Mouse (Mus musculus): ENCODE measurements at regions not wholly inside any gene's neighbourhood (a gene's known extent, or its start where the extent isn't known, plus 50 kb on each side); places are given as distances from the start of the nearest gene placed in this dataset.

DNA sequence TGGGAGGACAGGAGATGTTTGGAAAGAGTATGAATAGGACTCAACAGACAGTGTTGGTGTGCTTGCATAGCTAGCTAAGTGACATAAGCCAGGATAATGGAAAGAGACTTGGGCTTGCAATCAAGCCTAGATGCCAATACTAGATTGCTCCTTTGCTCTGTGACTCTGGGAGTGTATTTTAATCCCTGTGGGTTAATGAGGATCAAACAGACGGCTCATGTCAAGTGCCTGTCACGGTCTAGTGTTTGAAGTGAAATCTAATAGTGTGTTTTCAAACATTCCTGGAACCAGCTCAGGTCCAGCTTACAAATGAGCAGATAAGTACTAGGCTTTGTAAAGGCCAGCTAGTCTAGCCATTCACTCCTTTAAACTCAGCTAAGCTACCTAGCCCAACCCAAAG is 64.1 kb upstream of the Ranbp3l start:
- WGBS = 82% methylated on average over 2 of the region's 2 CpGs
- no peak overlapping the region for H3K27ac ChIP-seq
- H3K9ac ChIP-seq = no peak overlapping the region
- H3K4me1 ChIP-seq = no peaks in the 10 kb centered on the region
- H3K27me3 ChIP-seq (replicated peaks) = no peaks in the 10 kb centered on the region
- no peak overlapping the region for H3K4me3 ChIP-seq
- ATAC-seq (ENCODE audit: low FRiP score, low read depth) = no peak
- H3K9me3 ChIP-seq = no peaks in the 10 kb centered on the region
- no peaks in the 10 kb centered on the region for H3K36me3 ChIP-seq
- H3K4me2 ChIP-seq (replicated peaks) = no peak overlapping the region

DNA sequence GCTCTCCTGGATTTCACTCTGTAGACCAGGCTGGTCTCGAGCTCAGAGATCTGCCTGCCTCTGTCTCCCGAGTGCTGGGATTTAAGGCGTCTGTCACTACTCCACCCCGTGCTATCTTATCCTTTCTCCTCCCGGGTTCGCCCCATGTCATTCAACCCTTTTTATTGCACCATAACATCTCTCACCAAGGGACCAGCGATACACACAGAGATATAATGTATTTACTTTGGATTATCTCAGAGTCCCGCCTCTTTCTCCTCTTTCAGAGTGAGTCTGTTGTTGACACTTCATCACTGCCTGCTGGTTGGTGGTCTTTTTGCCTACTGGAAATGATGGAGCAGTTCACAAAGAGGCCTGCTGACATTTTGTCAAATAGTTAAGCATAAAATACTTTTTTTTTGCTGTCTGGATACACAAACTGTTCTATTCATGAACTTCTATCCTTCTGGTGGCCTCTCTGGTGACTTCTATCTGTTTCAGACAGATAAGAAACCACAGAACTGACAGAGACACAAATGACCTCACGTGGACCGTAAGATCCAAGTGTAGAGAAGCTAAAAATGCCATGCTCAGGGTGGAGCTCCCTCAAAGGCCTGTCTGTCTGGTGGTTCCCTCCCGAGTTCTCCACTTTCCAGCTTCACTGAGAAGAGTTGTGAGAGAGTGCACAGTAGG is 70.1 kb upstream of the Ranbp3l start:
- Histone ChIP-seq H3K9ac (no peak overlapping the region), H3K4me1 (no peaks in the 10 kb centered on the region), H3K27ac (no peak overlapping the region), H3K9me3 (no peaks in the 10 kb centered on the region), H3K4me3 (no peak overlapping the region), H3K27me3 (replicated peaks) (no peaks in the 10 kb centered on the region), H3K4me2 (replicated peaks) (no peak overlapping the region), H3K36me3 (no peaks in the 10 kb centered on the region)
- no peak for ATAC-seq (ENCODE audit: low FRiP score, low read depth)
- 88% methylated on average over 11 of the region's 11 CpGs for WGBS

DNA sequence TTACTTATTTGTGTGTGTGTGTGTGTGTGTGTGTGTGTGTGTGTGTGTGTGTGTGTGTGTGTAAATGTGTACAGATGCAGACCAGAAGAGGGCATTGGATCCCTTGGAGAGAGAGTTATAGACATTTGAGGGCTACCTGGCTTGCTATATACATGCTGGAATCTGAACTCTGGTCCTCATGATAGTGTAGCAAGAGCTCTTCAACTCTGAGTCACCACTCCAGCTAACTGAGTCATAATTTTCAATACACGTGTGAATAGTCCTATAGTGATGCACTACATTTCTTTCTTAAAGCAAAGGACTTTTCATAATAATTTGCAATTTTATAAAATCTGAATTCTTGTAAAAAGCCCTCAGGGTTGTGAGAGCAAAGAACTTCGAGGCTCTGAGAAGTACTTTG is 70.9 kb upstream of the Ranbp3l start:
- WGBS = 91% methylated on average over 2 of the region's 2 CpGs

DNA sequence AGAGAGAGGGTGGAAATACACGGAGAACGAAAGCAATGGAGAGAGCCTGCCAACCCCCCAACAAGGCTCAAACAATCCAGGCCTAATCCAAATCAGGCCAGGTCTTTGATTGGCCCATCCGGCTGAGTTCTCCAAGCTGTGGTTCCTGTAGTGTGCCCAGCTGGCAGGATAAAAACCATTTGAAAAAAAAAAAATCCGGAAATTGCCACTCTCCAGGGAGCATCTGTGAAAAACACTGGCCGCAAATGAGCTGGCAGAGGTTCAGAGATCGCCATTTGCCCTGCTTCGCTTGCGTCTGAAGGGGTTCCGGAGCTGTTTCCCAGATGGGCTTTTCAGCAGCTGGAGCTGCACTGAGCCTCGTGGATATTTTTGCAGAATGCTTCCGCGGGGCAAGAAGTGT is 71.4 kb upstream of the Ranbp3l start:
- ATAC-seq (ENCODE audit: low FRiP score, low read depth) = no peak
- Histone ChIP-seq H3K9me3 (no peaks in the 10 kb centered on the region), H3K27me3 (replicated peaks) (no peaks in the 10 kb centered on the region), H3K4me2 (replicated peaks) (no peak overlapping the region), H3K4me3 (no peak overlapping the region), H3K9ac (no peak overlapping the region), H3K4me1 (no peaks in the 10 kb centered on the region), H3K36me3 (no peaks in the 10 kb centered on the region), H3K27ac (no peak overlapping the region)
- 76% methylated on average over 12 of the region's 12 CpGs for WGBS

More for the DNA sequence above, 70.9 kb upstream of the Ranbp3l start:
- Histone ChIP-seq H3K4me1 (no peaks in the 10 kb centered on the region), H3K36me3 (no peaks in the 10 kb centered on the region), H3K4me2 (replicated peaks) (no peak overlapping the region), H3K9ac (no peak overlapping the region), H3K27ac (no peak overlapping the region), H3K27me3 (replicated peaks) (no peaks in the 10 kb centered on the region), H3K9me3 (no peaks in the 10 kb centered on the region), H3K4me3 (no peak overlapping the region)
- no peak for ATAC-seq (ENCODE audit: low FRiP score, low read depth)

DNA sequence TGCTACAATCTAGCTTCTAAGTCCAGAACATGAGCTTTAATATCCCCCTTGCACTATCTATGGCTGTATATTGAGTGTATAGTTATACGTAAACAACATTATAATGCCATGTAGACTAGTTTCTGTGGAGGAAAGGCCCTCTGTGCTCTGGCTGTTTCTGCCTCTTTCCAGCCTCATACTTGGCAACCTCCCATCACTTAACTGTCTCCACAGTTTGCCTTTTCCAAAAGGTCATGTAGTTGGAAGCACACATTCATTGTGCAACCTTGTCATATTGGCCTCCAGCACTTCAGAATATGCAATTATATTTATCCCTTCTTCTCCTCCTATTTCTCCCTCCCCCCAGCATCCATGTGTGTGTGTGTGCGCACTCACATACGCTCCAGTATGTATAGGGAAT is 82.2 kb upstream of the Ranbp3l start:
- Histone ChIP-seq H3K4me2 (replicated peaks) (no peak overlapping the region), H3K9me3 (no peaks in the 10 kb centered on the region), H3K4me3 (no peak overlapping the region), H3K36me3 (no peaks in the 10 kb centered on the region), H3K4me1 (no peaks in the 10 kb centered on the region), H3K27me3 (replicated peaks) (no peaks in the 10 kb centered on the region), H3K27ac (no peak overlapping the region), H3K9ac (no peak overlapping the region)
- no peak for ATAC-seq (ENCODE audit: low FRiP score, low read depth)
- 94% methylated on average over 3 of the region's 3 CpGs for WGBS

DNA sequence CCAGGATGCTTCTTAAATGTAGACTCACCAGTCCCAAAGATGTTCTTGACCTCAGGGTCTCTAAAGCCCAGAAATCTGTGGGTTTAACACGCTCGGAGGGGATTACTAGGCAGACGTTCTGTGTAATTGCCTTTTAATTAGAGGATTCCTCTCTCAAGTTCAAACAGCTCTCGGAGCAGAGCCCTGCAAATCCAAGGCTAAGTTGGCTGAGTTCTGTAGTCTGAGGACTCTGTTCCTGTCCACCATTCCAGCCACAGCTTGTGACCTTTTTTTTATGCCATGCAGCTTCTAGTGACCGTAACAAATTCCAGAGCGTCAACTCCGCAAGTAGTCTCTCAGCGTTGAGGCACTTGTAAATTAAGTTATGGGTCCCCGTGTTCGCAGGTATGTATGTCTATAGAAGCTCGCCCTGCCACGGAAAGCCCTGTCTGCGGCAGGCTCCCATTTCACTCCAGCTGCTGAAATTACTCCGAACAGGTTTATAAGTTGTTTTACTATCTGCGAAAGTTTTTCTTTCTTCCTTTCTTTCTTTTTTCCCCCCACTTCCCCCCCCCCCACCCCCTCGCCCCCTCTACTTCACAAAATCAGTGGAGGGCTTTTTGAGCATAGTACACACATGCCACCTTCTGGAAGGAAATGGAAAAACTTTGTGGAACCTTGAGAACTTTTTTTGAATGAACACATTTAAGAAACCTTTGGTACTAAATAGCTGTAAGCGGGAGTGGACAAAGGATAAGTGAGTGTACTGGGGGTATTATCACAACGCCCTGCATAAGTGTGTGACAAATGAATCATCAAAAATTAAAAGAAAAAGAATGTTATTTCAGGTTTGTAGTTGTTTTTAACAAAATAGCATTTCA is 82.9 kb upstream of the Ranbp3l start:
- no peak overlapping the region for H3K27ac ChIP-seq
- H3K27me3 ChIP-seq (replicated peaks) = no peaks in the 10 kb centered on the region
- no peaks in the 10 kb centered on the region for H3K36me3 ChIP-seq
- no peak overlapping the region for H3K4me2 ChIP-seq (replicated peaks)
- WGBS = 57% methylated on average over 18 of the region's 18 CpGs
- H3K4me3 ChIP-seq = no peak overlapping the region
- H3K9ac ChIP-seq = no peak overlapping the region
- no peaks in the 10 kb centered on the region for H3K9me3 ChIP-seq
- H3K4me1 ChIP-seq = no peaks in the 10 kb centered on the region
- no peak for ATAC-seq (ENCODE audit: low FRiP score, low read depth)

DNA sequence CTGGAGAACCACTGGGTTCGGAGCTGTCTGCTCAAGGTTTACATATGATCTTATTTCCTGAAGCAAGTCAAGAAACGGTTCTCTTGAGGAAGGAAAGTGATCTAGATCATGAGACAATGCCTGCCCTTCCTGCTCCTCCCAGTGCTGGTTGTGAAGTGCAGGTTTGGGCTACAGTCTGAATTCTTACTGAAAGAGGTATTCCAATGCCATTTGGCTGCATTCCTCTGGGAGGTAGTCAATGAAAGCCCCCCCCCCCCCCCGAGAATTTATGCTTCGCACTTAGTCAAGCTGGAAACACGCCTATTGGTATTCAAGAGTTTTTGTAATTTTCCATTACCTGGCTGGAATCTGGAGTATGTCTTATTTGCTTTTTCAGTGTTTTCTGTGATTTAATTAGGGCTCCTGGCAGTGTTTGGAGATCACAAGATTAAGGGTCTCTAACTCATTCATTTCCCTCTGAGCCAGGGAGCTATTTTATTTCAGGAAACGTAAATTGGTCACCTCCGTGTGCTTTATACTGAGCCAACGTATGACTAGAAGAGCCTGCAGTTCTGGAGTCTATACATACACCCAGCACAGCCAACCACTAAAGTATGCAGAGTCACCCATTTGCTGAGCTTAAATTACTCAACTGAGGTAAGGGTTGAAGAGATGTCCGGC is 84.7 kb upstream of the Ranbp3l start:
- H3K27ac ChIP-seq = no peak overlapping the region
- no peaks in the 10 kb centered on the region for H3K9me3 ChIP-seq
- no peak overlapping the region for H3K4me2 ChIP-seq (replicated peaks)
- no peak overlapping the region for H3K4me3 ChIP-seq
- ATAC-seq (ENCODE audit: low FRiP score, low read depth) = no peak
- H3K9ac ChIP-seq = no peak overlapping the region
- WGBS = 84% methylated on average over 9 of the region's 9 CpGs
- H3K4me1 ChIP-seq = no peaks in the 10 kb centered on the region
- H3K27me3 ChIP-seq (replicated peaks) = no peaks in the 10 kb centered on the region
- H3K36me3 ChIP-seq = no peaks in the 10 kb centered on the region

DNA sequence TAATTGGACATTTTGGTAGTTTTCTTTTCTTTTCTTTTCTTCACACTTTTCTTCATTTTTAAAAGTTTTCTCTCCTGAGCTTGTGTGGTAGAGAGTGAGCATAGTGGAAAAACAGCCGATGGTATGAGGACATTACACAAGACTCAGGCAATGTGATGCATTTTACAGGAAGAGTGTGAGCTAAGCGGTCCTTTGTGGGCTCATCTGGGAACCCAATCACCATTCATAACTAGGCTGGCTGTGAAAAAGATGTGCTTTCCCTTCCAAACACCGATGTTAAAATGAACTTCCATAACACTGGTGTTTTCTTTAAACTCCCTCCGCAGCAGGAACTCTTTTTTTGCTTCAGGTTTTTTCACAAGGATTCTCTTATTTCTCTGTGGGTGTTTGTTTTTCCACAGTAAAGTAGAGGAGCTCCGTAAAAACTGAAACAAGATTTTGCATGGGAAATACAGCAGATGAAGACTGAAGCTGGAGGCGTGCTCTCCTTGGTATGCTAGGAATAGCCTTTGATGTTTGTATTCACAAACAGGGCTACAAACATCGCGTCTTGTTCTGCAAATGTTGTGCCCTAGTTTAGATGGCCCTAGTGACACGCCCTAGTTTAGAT is 92.8 kb upstream of the Ranbp3l start:
- Histone ChIP-seq H3K27ac (no peak overlapping the region), H3K4me3 (no peak overlapping the region), H3K27me3 (replicated peaks) (no peaks in the 10 kb centered on the region), H3K4me1 (no peaks in the 10 kb centered on the region), H3K36me3 (no peaks in the 10 kb centered on the region), H3K9me3 (no peaks in the 10 kb centered on the region), H3K4me2 (replicated peaks) (no peak overlapping the region), H3K9ac (no peak overlapping the region)
- 74% methylated on average over 9 of the region's 9 CpGs for WGBS
- ATAC-seq (ENCODE audit: low FRiP score, low read depth) = no peak

DNA sequence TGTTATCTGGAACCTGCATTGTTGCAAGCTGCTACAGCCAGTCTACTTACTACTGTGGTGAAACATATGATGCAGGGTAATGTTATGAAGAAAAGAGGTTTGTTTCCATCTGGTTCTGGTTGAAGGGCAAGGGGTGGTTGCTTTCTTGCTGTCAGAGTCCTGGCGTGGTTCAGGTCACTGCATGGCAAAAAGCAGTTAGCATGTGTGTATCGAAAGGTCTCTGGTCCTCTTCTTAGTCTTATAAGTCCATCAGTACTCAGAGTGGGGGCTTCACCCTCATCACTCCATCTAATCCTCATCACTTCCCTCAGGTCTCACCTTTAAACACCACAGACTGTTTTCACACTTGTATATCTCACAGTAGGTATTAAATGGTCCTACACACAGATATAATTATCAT is 99.7 kb upstream of the Ranbp3l start:
- no peak overlapping the region for H3K27ac ChIP-seq

DNA sequence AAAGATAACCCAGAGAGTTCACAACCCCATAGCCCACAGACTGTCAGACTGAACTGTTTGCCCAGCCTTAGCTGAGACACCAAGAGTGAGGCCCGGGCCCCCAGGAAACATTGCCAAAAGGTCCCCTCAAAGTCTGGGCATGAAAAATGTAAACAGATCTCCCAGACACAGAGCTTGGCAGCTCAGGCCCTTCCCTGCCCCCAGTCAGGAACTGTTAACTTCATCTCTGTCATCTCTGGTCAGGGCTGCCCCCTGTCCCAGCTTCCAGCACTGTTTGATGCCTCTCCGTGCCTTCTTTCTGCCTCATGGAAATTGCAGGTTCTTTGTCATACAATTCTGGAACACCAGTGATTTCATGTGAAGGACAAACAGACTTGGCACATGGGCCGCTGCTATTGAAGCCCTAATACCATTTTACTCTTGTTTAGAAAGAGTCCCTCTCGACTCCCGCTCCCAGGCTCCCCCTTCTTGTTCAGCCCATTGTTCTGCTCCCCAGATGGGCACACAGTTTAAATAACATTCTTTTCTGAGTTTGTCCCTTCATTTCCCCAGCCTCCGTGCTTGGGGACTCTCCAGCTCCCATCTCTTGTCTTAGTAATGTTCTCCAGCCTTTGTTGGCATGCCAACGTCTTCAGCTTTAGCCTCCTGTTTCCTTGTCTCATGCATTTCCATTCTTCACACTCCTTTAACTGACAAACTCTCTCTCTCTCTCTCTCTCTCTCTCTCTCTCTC is 100.4 kb upstream of the Ranbp3l start:
- ATAC-seq (ENCODE audit: low FRiP score, low read depth) = no peak
- no peak overlapping the region for H3K27ac ChIP-seq
- H3K9me3 ChIP-seq = no peaks in the 10 kb centered on the region
- H3K4me3 ChIP-seq = no peak overlapping the region
- WGBS = 49% methylated on average over 7 of the region's 7 CpGs
- no peak overlapping the region for H3K4me2 ChIP-seq (replicated peaks)
- H3K4me1 ChIP-seq = peaks cover 5% of the 10 kb centered on the region; the same call in 1 of the 2 replicates
- no peaks in the 10 kb centered on the region for H3K36me3 ChIP-seq
- no peaks in the 10 kb centered on the region for H3K27me3 ChIP-seq (replicated peaks)
- H3K9ac ChIP-seq = no peak overlapping the region

More for the DNA sequence above, 99.7 kb upstream of the Ranbp3l start:
- no peaks in the 10 kb centered on the region for H3K36me3 ChIP-seq
- H3K4me2 ChIP-seq (replicated peaks) = no peak overlapping the region
- H3K27me3 ChIP-seq (replicated peaks) = no peaks in the 10 kb centered on the region
- no peaks in the 10 kb centered on the region for H3K9me3 ChIP-seq
- WGBS = 96% methylated on average over 2 of the region's 2 CpGs
- peaks cover 5% of the 10 kb centered on the region; the same call in 1 of the 2 replicates for H3K4me1 ChIP-seq
- ATAC-seq (ENCODE audit: low FRiP score, low read depth) = no peak
- H3K4me3 ChIP-seq = no peak overlapping the region
- no peak overlapping the region for H3K9ac ChIP-seq

DNA sequence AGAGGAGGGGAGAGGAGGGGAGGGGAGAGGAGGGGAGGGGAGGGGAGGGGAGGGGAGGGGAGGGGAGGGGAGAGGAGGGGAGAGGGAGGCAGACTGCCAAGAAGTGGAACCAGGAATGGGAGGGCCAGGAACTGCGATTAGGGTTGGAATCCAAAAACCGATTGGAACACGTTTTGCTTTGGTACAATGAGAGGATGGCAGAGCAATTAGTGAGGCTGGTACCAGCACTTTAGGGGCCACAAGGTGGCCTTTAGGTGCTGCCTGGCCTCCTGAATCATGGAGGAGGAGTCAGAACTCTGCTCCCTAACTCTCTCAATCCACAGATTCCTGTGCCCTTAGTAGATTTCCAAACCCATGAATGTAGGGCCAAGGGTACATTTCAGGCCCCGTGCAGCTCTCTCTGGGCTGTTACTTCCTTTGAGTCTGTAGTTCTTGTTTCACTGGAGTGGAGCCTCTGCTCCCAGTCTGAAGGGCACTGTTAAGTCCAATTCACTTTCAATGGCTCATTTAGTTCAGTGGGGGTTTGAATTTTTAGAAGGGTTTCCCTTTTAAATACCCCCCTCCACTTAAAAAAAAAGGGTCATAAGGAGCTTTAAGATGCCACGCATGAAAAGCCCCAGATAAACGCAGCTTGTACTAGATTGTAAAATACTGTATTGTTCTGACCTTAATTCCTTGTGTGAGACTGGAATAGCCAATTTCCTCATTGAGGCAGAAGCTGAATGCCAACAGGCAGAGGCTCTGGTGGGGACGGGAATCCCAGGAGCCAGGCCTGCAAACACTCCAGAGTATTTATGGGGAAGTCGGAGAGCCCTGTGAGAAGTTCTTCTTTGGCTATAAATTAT is 102.4 kb upstream of the Ranbp3l start:
- Histone ChIP-seq H3K4me2 (replicated peaks) (no peak overlapping the region), H3K9me3 (no peaks in the 10 kb centered on the region), H3K27me3 (replicated peaks) (no peaks in the 10 kb centered on the region), H3K4me3 (no peak overlapping the region), H3K9ac (no peak overlapping the region), H3K36me3 (no peaks in the 10 kb centered on the region), H3K27ac (no peak overlapping the region; the same call in 1 of the 2 replicates), H3K4me1 (peaks cover 5% of the 10 kb centered on the region; the same call in 1 of the 2 replicates)
- ATAC-seq (ENCODE audit: low FRiP score, low read depth) = peak; percentile 71
- 29% methylated on average over 8 of the region's 8 CpGs for WGBS
